Mouse (Mus musculus) heart, embryonic 15.5 days (tissue): Measurements from ENCODE around the gene Cnn3. TPM values are rescaled to one million over a fixed set of nuclear protein-coding genes. Genes with fewer than 3 reads are reported as not detected.

ENCODE experiments used
- ATAC-seq: fragments of 200-750 bp; cut with Nextera tagmentation; replicated peaks from 2 replicates; pipeline ENCODE4 v1.8.0; 2017; ENCODE audit warnings: low read depth, moderate TSS enrichment; ENCODE audit not compliant: insufficient number of reproducible peaks, insufficient read depth, low FRiP score
- H3K27ac ChIP-seq: fragments of 300-500 bp; sonication (generic); 2 replicates; pipeline ENCODE4 v1.5.1; 2015; ENCODE audit warnings: mild to moderate bottlenecking, inconsistent platforms
- H3K27me3 ChIP-seq: fragments of 300-500 bp; sonication (generic); 2 replicates; pipeline ENCODE4 v1.6.1; 2015; ENCODE audit warnings: inconsistent platforms
- H3K36me3 ChIP-seq: fragments of 300-500 bp; sonication (generic); 2 replicates; pipeline ENCODE4 v1.6.1; 2015; ENCODE audit warnings: mild to moderate bottlenecking, inconsistent platforms
- H3K4me1 ChIP-seq: fragments of 300-500 bp; sonication (generic); replicated peaks from 2 replicates; pipeline ENCODE4 v1.6.1; 2015; ENCODE audit warnings: inconsistent platforms
- H3K4me2 ChIP-seq: fragments of 300-500 bp; sonication (generic); 2 replicates; pipeline ENCODE4 v1.6.1; 2015; ENCODE audit warnings: inconsistent platforms, mild to moderate bottlenecking, moderate library complexity
- H3K4me3 ChIP-seq: fragments of 300-500 bp; sonication (generic); 2 replicates; pipeline ENCODE4 v1.5.1; 2015; ENCODE audit warnings: mild to moderate bottlenecking, inconsistent platforms
- H3K9ac ChIP-seq: fragments of 300-500 bp; sonication (generic); 2 replicates; pipeline ENCODE4 v1.6.1; 2015; ENCODE audit warnings: mild to moderate bottlenecking, inconsistent platforms
- H3K9me3 ChIP-seq: fragments of 300-500 bp; sonication (generic); replicated peaks from 2 replicates; pipeline ENCODE4 v1.6.1; 2016; ENCODE audit warnings: inconsistent platforms
- WGBS: fragments of 180-500 bp; shearing (Covaris S2); methylation state at CpG from one replicate; pipeline ENCODE4 v1.1.7; 2015; ENCODE audit warnings: mixed read lengths; 5-methylcytosine and 5-hydroxymethylcytosine counted together
- polyA plus RNA-seq: library from polyadenylated mRNA; unstranded; fragments of >200 nt; fragmentation: Nextera tagmentation; extraction: Ambion mirVana; gene quantifications from 2 replicates; pipeline ENCODE4 v1.2.1, GENCODE M21; 2015

Gene Cnn3
- polyA plus RNA-seq, 1 experiment from 2014 or later, result 341 TPM

GRCm38 (mm10) chr3:121437996-121438395 is 11.7 kb downstream of the Cnn3 start:
- ATAC-seq, result no peak
- WGBS, result 40% methylated on average over 7 of the region's 7 CpGs
- peak overlapping the region; percentile 7; the same call in 1 of the 2 replicates for H3K27ac ChIP-seq
- H3K4me3 ChIP-seq, result no peak overlapping the region
- no peak overlapping the region for H3K9ac ChIP-seq
- no peaks in the 10 kb centered on the region for H3K27me3 ChIP-seq
- H3K4me2 ChIP-seq, result no peak overlapping the region
- no peaks in the 10 kb centered on the region for H3K36me3 ChIP-seq
- H3K4me1 ChIP-seq, result peaks cover 90% of the 10 kb centered on the region
- no peaks in the 10 kb centered on the region for H3K9me3 ChIP-seq

- H3K4me1 ChIP-seq, result peaks cover 85% of the 10 kb centered on the region
- 33% methylated on average over 11 of the region's 11 CpGs for WGBS
- H3K9ac ChIP-seq, result no peak overlapping the region
- no peak overlapping the region for H3K4me3 ChIP-seq
- no peaks in the 10 kb centered on the region for H3K9me3 ChIP-seq
- ATAC-seq, result peak; percentile 74
- peak overlapping the region; percentile 32 for H3K4me2 ChIP-seq
- peak overlapping the region; percentile 48 for H3K27ac ChIP-seq
- H3K27me3 ChIP-seq, result no peaks in the 10 kb centered on the region
- H3K36me3 ChIP-seq, result no peaks in the 10 kb centered on the region
Observed at GRCm38 (mm10) chr3:121439623-121440161, 13.4 kb downstream of the Cnn3 start.

GRCm38 (mm10) chr3:121441504-121441903 is 15.2 kb downstream of the Cnn3 start:
- H3K4me3 ChIP-seq, result no peak overlapping the region
- no peak overlapping the region for H3K4me2 ChIP-seq
- H3K9me3 ChIP-seq, result no peaks in the 10 kb centered on the region
- 76% methylated on average over 12 of the region's 12 CpGs for WGBS
- H3K36me3 ChIP-seq, result no peaks in the 10 kb centered on the region
- H3K4me1 ChIP-seq, result peaks cover 75% of the 10 kb centered on the region
- H3K27me3 ChIP-seq, result no peaks in the 10 kb centered on the region
- no peak overlapping the region for H3K9ac ChIP-seq
- no peak for ATAC-seq
- H3K27ac ChIP-seq, result no peak overlapping the region

- WGBS, result 72% methylated on average over 5 of the region's 5 CpGs
- Histone ChIP-seq H3K4me3 (no peak overlapping the region), H3K36me3 (no peaks in the 10 kb centered on the region), H3K4me2 (no peak overlapping the region), H3K4me1 (peaks cover 70% of the 10 kb centered on the region), H3K9ac (no peak overlapping the region), H3K27me3 (no peaks in the 10 kb centered on the region), H3K9me3 (no peaks in the 10 kb centered on the region), H3K27ac (0 out of 2 replicates have a peak overlapping the region, but pooled peaks have one; percentile 13)
- ATAC-seq, result no peak
Observed at GRCm38 (mm10) chr3:121442288-121442687, 16.0 kb downstream of the Cnn3 start.

- Histone ChIP-seq H3K4me3 (no peak overlapping the region), H3K4me2 (no peak overlapping the region), H3K4me1 (peaks cover 68% of the 10 kb centered on the region), H3K27ac (peak overlapping the region; percentile 25; the same call in 1 of the 2 replicates), H3K9me3 (no peaks in the 10 kb centered on the region), H3K9ac (no peak overlapping the region), H3K36me3 (no peaks in the 10 kb centered on the region), H3K27me3 (no peaks in the 10 kb centered on the region)
- ATAC-seq, result no peak
- 64% methylated on average over 4 of the region's 4 CpGs for WGBS
Observed at GRCm38 (mm10) chr3:121443861-121444271, 17.6 kb downstream of the Cnn3 start.

- H3K4me3 ChIP-seq, result no peak overlapping the region
- H3K4me1 ChIP-seq, result peaks cover 64% of the 10 kb centered on the region
- no peaks in the 10 kb centered on the region for H3K9me3 ChIP-seq
- no peak for ATAC-seq
- H3K9ac ChIP-seq, result no peak overlapping the region
- no peaks in the 10 kb centered on the region for H3K36me3 ChIP-seq
- 94% methylated on average over 6 of the region's 6 CpGs for WGBS
- no peak overlapping the region for H3K4me2 ChIP-seq
- H3K27me3 ChIP-seq, result no peaks in the 10 kb centered on the region
- no peak overlapping the region for H3K27ac ChIP-seq
Observed at GRCm38 (mm10) chr3:121444414-121444813, 18.1 kb downstream of the Cnn3 start.

GRCm38 (mm10) chr3:121446454-121446853 is 20.2 kb downstream of the Cnn3 start:
- no peak overlapping the region for H3K9ac ChIP-seq
- WGBS, result 41% methylated on average over 8 of the region's 8 CpGs
- H3K4me3 ChIP-seq, result no peak overlapping the region
- no peaks in the 10 kb centered on the region for H3K27me3 ChIP-seq
- H3K4me1 ChIP-seq, result peaks cover 46% of the 10 kb centered on the region
- peaks cover 10% of the 10 kb centered on the region for H3K36me3 ChIP-seq
- no peak for ATAC-seq
- H3K9me3 ChIP-seq, result no peaks in the 10 kb centered on the region
- H3K27ac ChIP-seq, result no peak overlapping the region
- H3K4me2 ChIP-seq, result no peak overlapping the region

GRCm38 (mm10) chr3:121448029-121448468 is 21.8 kb downstream of the Cnn3 start:
- H3K4me1 ChIP-seq, result peaks cover 36% of the 10 kb centered on the region
- H3K27ac ChIP-seq, result no peak overlapping the region

GRCm38 (mm10) chr3:121448606-121449005 is 22.3 kb downstream of the Cnn3 start:
- no peak for ATAC-seq
- Histone ChIP-seq H3K36me3 (peaks cover 27% of the 10 kb centered on the region), H3K27ac (no peak overlapping the region), H3K4me3 (no peak overlapping the region), H3K9me3 (no peaks in the 10 kb centered on the region), H3K27me3 (no peaks in the 10 kb centered on the region), H3K4me2 (peak overlapping the region; percentile 7; the same call in 1 of the 2 replicates), H3K4me1 (peaks cover 30% of the 10 kb centered on the region), H3K9ac (0 out of 2 replicates have a peak overlapping the region, but pooled peaks have one; percentile 19)
- WGBS, result 71% methylated on average over 8 of the region's 8 CpGs

More at GRCm38 (mm10) chr3:121448029-121448468, 21.8 kb downstream of the Cnn3 start:
- no peaks in the 10 kb centered on the region for H3K9me3 ChIP-seq
- H3K4me2 ChIP-seq, result peak overlapping the region; percentile 7; the same call in 1 of the 2 replicates
- H3K9ac ChIP-seq, result no peak overlapping the region
- WGBS, result 50% methylated on average over 11 of the region's 11 CpGs
- no peak for ATAC-seq
- no peaks in the 10 kb centered on the region for H3K27me3 ChIP-seq
- H3K36me3 ChIP-seq, result peaks cover 26% of the 10 kb centered on the region
- H3K4me3 ChIP-seq, result no peak overlapping the region

GRCm38 (mm10) chr3:121449527-121449926 is 23.2 kb downstream of the Cnn3 start:
- ATAC-seq, result no peak
- Histone ChIP-seq H3K4me3 (no peak overlapping the region), H3K4me2 (no peak overlapping the region), H3K36me3 (peaks cover 34% of the 10 kb centered on the region), H3K27ac (no peak overlapping the region), H3K9ac (no peak overlapping the region), H3K4me1 (peaks cover 23% of the 10 kb centered on the region), H3K27me3 (no peaks in the 10 kb centered on the region), H3K9me3 (no peaks in the 10 kb centered on the region)
- 81% methylated on average over 8 of the region's 8 CpGs for WGBS

- Histone ChIP-seq H3K4me3 (no peak overlapping the region), H3K36me3 (peaks cover 52% of the 10 kb centered on the region)
- WGBS, result 70% methylated on average over 10 of the region's 10 CpGs
Observed at GRCm38 (mm10) chr3:121451404-121451803, 25.1 kb downstream of the Cnn3 start.

More at GRCm38 (mm10) chr3:121451404-121451803, 25.1 kb downstream of the Cnn3 start:
- peaks cover 19% of the 10 kb centered on the region for H3K4me1 ChIP-seq
- H3K27ac ChIP-seq, result no peak overlapping the region
- no peak for ATAC-seq
- H3K9me3 ChIP-seq, result no peaks in the 10 kb centered on the region
- H3K9ac ChIP-seq, result no peak overlapping the region
- no peak overlapping the region for H3K4me2 ChIP-seq
- H3K27me3 ChIP-seq, result no peaks in the 10 kb centered on the region
